Mouse (Mus musculus) heart, adult 2 months (tissue): Measurements from ENCODE around the gene D430019H16Rik.

Source experiments
- CTCF ChIP-seq: fragments of 200-600 bp; IDR thresholded peaks from 2 replicates; pipeline ENCODE4 v1.8.1; 2022; ENCODE audit warnings: antibody characterized with exemption, mild to moderate bottlenecking, moderate library complexity
- EP300 ChIP-seq: fragments of 200-500 bp; IDR thresholded peaks from 2 replicates; pipeline ENCODE4 v1.6.1; 2011; ENCODE audit warnings: low read depth, low read length, control low read depth; ENCODE audit not compliant: insufficient read depth
- POLR2A ChIP-seq: fragments of 200-500 bp; IDR thresholded peaks from 2 replicates; pipeline ENCODE4 v1.6.1; 2011; ENCODE audit warnings: mild to moderate bottlenecking, low read depth, low read length, control low read depth; ENCODE audit not compliant: insufficient read depth

GRCm38 (mm10) chr12:105541590-105542402 lies 88.1 kb downstream of the D430019H16Rik start:
- TF ChIP-seq CTCF (no peak), POLR2A (no peak), EP300 (no peak)
